Mouse (Mus musculus) intestine, embryonic 15.5 days (tissue): Measurements from ENCODE around the gene Fam161a. TPM values are rescaled to one million over a fixed set of nuclear protein-coding genes. Genes with fewer than 3 reads are reported as not detected.
"Not testable (repeated sequence)": the region's sequence is repeated elsewhere in the genome, so short reads cannot be mapped to it uniquely, and the experiment has no call there.

Experiments used
- ATAC-seq: fragments of 200-750 bp; cut with Nextera tagmentation; 2 replicates; pipeline ENCODE4 v1.8.0; 2017; ENCODE audit warnings: moderate TSS enrichment, moderate library complexity
- H3K27ac ChIP-seq: fragments of 300-500 bp; sonication (generic); 2 replicates; pipeline ENCODE4 v1.5.1; 2015; ENCODE audit warnings: mild to moderate bottlenecking, inconsistent platforms
- H3K27me3 ChIP-seq: fragments of 300-500 bp; sonication (generic); replicated peaks from 2 replicates; pipeline ENCODE4 v1.6.1; 2015; ENCODE audit warnings: inconsistent platforms
- H3K36me3 ChIP-seq: fragments of 300-500 bp; sonication (generic); 2 replicates; pipeline ENCODE4 v1.6.1; 2015; ENCODE audit warnings: inconsistent platforms
- H3K4me1 ChIP-seq: fragments of 300-500 bp; sonication (generic); replicated peaks from 2 replicates; pipeline ENCODE4 v1.6.1; 2015; ENCODE audit warnings: inconsistent platforms
- H3K4me2 ChIP-seq: fragments of 300-500 bp; sonication (generic); replicated peaks from 2 replicates; pipeline ENCODE4 v1.6.1; 2015; ENCODE audit warnings: mild to moderate bottlenecking, inconsistent platforms
- H3K4me3 ChIP-seq: fragments of 300-500 bp; sonication (generic); replicated peaks from 2 replicates; pipeline ENCODE4 v1.5.1; 2015; ENCODE audit warnings: inconsistent platforms
- H3K9ac ChIP-seq: fragments of 300-500 bp; sonication (generic); 2 replicates; pipeline ENCODE4 v1.6.1; 2015; ENCODE audit warnings: inconsistent platforms
- H3K9me3 ChIP-seq: fragments of 300-500 bp; sonication (generic); 2 replicates; pipeline ENCODE4 v1.6.1; 2016; ENCODE audit warnings: inconsistent platforms
- WGBS: fragments of 180-500 bp; shearing (Covaris S2); methylation state at CpG from one replicate; pipeline ENCODE4 v1.1.7; 2015; 5-methylcytosine and 5-hydroxymethylcytosine counted together
- polyA plus RNA-seq: library from polyadenylated mRNA; unstranded; fragments of >200 nt; fragmentation: Nextera tagmentation; extraction: Ambion mirVana; gene quantifications from 2 replicates; pipeline ENCODE4 v1.2.1, GENCODE M21; 2015

The Fam161a gene
- polyA plus RNA-seq, 1 experiment from 2014 or later: 1.5 TPM

DNA sequence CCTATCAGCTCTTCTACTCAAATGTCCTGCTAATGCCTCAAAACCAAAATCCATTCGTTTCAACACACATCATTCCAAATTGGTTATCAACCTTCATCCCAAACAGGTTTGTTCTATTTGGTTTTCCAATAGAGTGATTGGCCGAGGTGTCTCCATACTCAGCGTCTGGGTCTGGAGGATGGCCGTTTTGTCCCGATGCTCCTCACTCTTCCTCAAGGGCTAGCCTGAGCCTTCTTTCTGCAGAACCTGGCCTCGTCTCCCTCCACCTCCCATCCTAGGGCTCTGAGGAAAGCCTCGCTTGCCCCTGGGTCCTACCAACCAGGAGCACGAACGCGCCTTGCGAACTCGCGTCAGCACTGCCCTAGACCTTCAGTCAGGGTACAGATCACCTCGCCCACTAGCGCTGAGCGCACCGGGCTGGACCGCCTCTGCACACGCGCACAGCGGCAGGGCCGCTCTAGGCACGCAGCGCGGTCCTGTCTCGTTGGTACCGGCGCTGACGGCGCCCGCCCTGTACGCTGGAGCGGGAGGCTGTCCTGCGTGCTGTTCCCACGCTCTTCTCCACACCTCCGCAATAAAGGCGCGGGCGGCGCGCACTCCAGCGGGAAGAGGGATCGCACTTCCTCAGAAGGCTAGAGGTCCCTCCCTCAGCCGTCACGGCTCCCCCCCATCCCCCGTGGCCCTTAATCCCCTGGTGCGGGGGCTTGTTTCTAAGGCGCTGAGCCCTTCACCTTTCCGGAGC lies 60.2 kb downstream of the Fam161a start:
- H3K4me3 ChIP-seq: peak overlapping the region; percentile 67
- H3K27me3 ChIP-seq: no peaks in the 10 kb centered on the region
- peak overlapping the region; percentile 71 for H3K9ac ChIP-seq
- no peaks in the 10 kb centered on the region for H3K9me3 ChIP-seq
- WGBS: under 1% methylated on average over 49 of the region's 49 CpGs
- no peaks in the 10 kb centered on the region for H3K36me3 ChIP-seq
- H3K4me2 ChIP-seq: peak overlapping the region; percentile 84
- peak overlapping the region; percentile 64 for H3K27ac ChIP-seq
- ATAC-seq: peak; percentile 100
- peaks cover 5% of the 10 kb centered on the region; the same call in 1 of the 2 replicates for H3K4me1 ChIP-seq

DNA sequence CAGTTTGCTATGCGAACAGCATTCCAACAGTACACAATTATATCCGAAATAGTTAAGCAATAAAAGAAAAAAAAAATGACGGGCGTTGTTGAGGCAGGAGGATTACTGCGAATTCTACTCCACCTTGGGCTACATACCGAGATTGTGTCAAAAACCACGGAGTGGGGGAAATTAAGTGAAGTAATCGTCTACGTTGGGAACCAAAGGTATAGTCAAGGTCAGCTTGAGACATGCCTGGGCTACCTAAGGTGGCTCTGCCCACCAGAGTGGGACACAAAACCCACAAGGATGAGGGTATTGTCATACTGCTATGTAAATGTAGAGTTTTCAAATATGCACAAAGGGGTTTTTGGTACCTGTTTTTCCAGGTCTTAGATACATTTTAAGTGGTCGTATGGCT lies 60.9 kb downstream of the Fam161a start:
- H3K27ac ChIP-seq: no peak overlapping the region
- H3K9me3 ChIP-seq: no peaks in the 10 kb centered on the region
- H3K4me3 ChIP-seq: peak overlapping the region; percentile 67
- 6% methylated on average over 10 of the region's 10 CpGs for WGBS
- H3K4me1 ChIP-seq: peaks cover 5% of the 10 kb centered on the region; the same call in 1 of the 2 replicates
- ATAC-seq: peak; percentile 4; the same call in 1 of the 2 replicates
- peak overlapping the region; percentile 71; the same call in 1 of the 2 replicates for H3K9ac ChIP-seq
- peak overlapping the region; percentile 84 for H3K4me2 ChIP-seq
- no peaks in the 10 kb centered on the region for H3K36me3 ChIP-seq
- H3K27me3 ChIP-seq: no peaks in the 10 kb centered on the region

DNA sequence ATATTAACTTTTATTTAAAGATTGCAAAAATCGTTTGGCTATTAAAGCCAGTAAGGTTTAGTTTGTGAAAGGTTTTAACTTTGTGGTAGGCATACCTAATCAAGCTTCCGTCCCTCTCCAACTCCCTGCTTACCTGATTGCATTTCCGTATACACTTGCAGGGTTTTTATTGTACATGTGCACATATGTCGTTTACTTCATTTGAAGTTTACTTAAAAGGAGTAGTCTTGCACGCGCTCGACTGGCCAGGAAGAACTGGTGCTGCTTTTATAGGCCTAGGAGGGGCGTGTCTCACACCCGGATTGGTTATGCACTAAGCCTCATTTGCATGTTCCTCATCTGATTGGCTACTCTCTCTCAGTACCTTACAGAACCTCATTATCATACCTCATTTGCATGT lies 61.7 kb downstream of the Fam161a start:
- not testable (repeated sequence) for H3K27me3 ChIP-seq, H3K4me3 ChIP-seq, H3K4me2 ChIP-seq, H3K4me1 ChIP-seq, ATAC-seq, H3K9me3 ChIP-seq, H3K9ac ChIP-seq, H3K27ac ChIP-seq, H3K36me3 ChIP-seq
- 86% methylated on average over 9 of the region's 9 CpGs for WGBS

- Histone ChIP-seq H3K36me3 (no peaks in the 10 kb centered on the region), H3K4me1 (no peaks in the 10 kb centered on the region), H3K4me2 (no peak overlapping the region), H3K27me3 (no peaks in the 10 kb centered on the region), H3K27ac (no peak overlapping the region), H3K4me3 (no peak overlapping the region), H3K9me3 (no peaks in the 10 kb centered on the region), H3K9ac (no peak overlapping the region)
- no peak for ATAC-seq
- WGBS: 53% methylated on average over 7 of the region's 7 CpGs
These were observed 67.5 kb downstream of the Fam161a start for GRCm38 (mm10) chr11:23074841-23075240.

DNA sequence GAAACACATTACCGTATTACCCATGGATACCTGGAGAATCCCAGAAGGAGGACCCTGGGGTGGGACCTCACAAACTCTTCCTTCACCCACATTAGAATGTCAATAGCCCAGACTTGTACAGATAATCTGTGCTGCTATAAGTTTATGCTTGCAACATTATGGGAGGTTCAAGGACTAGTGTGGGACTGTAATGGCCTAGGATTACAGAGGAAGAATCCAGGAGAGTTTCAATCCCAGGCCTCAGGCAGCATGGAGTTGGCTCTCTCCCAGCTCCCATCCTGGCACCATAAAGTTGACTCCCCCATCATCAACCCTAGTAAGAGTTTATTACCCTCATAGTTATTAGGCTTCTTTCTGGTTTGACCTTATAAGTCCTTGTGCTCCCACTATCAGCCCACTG lies 71.2 kb downstream of the Fam161a start:
- ATAC-seq: no peak
- Histone ChIP-seq H3K27ac (no peak overlapping the region), H3K36me3 (no peaks in the 10 kb centered on the region), H3K4me1 (no peaks in the 10 kb centered on the region), H3K9me3 (no peaks in the 10 kb centered on the region), H3K4me2 (no peak overlapping the region), H3K27me3 (no peaks in the 10 kb centered on the region), H3K4me3 (no peak overlapping the region), H3K9ac (no peak overlapping the region)
- WGBS: 79% methylated on average over 1 of the region's 1 CpGs

Other genes starting within 250 kb of the Fam161a start
- gene B3gnt2, start 146.6 kb upstream of the Fam161a start, polyA plus RNA-seq: 8.8 and 11.9 TPM in 2 replicates
- gene Zrsr1, start 35.5 kb upstream of the Fam161a start, polyA plus RNA-seq: 2.4 and 2.9 TPM in 2 replicates
- 13.1 and 16.2 TPM in 2 replicates for gene Gm28048, start 25.4 kb upstream of the Fam161a start, polyA plus RNA-seq
- gene Commd1, start 25.1 kb upstream of the Fam161a start, polyA plus RNA-seq: 375 and 384 TPM in 2 replicates
- 256 and 268 TPM in 2 replicates for gene Cct4, start 17.0 kb upstream of the Fam161a start, polyA plus RNA-seq
- 72.6 and 85.0 TPM in 2 replicates for gene Xpo1, start 248.5 kb downstream of the Fam161a start, polyA plus RNA-seq